In the genomic region with DNA sequence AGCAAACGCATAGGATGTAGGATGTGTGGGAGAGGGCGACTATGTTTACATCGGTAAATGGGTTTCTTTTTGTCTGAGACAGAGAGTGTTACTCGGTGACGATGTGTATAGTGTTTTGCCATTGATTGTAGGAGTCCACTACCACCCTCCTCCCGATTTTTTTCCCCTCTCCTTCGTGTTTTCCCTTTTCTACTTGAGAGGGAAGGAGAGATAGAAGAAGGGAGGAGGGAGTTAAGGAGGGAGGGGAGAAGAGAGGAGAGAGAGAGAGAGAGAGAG, we compare ENCODE assay signal across 9 mouse cellular contexts.
DNase-seq lines count a peak whose midpoint lies in the region; ATAC-seq lines count a peak whose summit lies in the region.
"Had no signal": no experiment of that assay in that cellular context is flagged by ENCODE, and none has a peak within 500 bp of the region (broad histone marks: within the 10 kb centered on the region; RNA-seq: fewer than 3 reads in every experiment).

No protein-coding gene starts in this region.

- WGBS in kidney, embryonic 14.5 days: 1% methylated on average over 7 of the region's 7 CpGs
- 2% methylated on average over 7 of the region's 7 CpGs for WGBS in embryonic facial prominence, embryonic 13.5 days
- WGBS in hindbrain, embryonic 14.5 days: 0% methylated on average over 7 of the region's 7 CpGs
- WGBS in midbrain, embryonic 16.5 days: 0% methylated on average over 7 of the region's 7 CpGs

- H3K4me3 ChIP-seq in kidney, embryonic 14.5 days (ENCODE audit: low read length): peak overlapping the region; percentile 27; the same call in 1 of the 2 replicates
- peak overlapping the region; percentile 35 for H3K4me3 ChIP-seq in embryonic facial prominence, embryonic 13.5 days
- H3K4me3 ChIP-seq in hindbrain, embryonic 14.5 days (replicated peaks; ENCODE audit: low read length): peak overlapping the region; percentile 41
- peak overlapping the region; percentile 56 for H3K4me3 ChIP-seq in midbrain, embryonic 16.5 days (ENCODE audit: low read depth, low read length)

- DNase-seq in kidney, postnatal 10 days: no peak
- DNase-seq in hindbrain, embryonic 14.5 days (ENCODE audit: low spot score): peak; percentile 56
- DNase-seq in gastrocnemius, postnatal 10 days: no peak
- no peak for DNase-seq in urinary bladder, postnatal 14 days (ENCODE audit: low spot score)
- DNase-seq: thymus, adult 18-20 months had no signal

- H3K4me1 ChIP-seq in kidney, embryonic 14.5 days (ENCODE audit: control insufficient read depth, insufficient read depth, low read length): peaks cover 4% of the 10 kb centered on the region; the same call in 1 of the 2 replicates
- peaks cover 39% of the 10 kb centered on the region for H3K4me1 ChIP-seq in embryonic facial prominence, embryonic 13.5 days
- peaks cover 12% of the 10 kb centered on the region; the same call in 1 of the 2 replicates for H3K4me1 ChIP-seq in hindbrain, embryonic 14.5 days (replicated peaks; ENCODE audit: control insufficient read depth, insufficient read depth, low read length)
- peaks cover 15% of the 10 kb centered on the region for H3K4me1 ChIP-seq in midbrain, embryonic 16.5 days (ENCODE audit: control insufficient read depth, insufficient read depth, low read length)

- H3K4me2 ChIP-seq in kidney, embryonic 14.5 days (replicated peaks; ENCODE audit: low read depth, low read length): peak overlapping the region; percentile 32
- H3K4me2 ChIP-seq in embryonic facial prominence, embryonic 13.5 days: peak overlapping the region; percentile 57
- H3K4me2 ChIP-seq in hindbrain, embryonic 14.5 days (replicated peaks): peak overlapping the region; percentile 91
- peak overlapping the region; percentile 61 for H3K4me2 ChIP-seq in midbrain, embryonic 16.5 days (ENCODE audit: low read length)

- H3K36me3 ChIP-seq in kidney, embryonic 14.5 days (ENCODE audit: control insufficient read depth, insufficient read depth, low read length): no peaks in the 10 kb centered on the region
- no peaks in the 10 kb centered on the region for H3K36me3 ChIP-seq in embryonic facial prominence, embryonic 13.5 days
- H3K36me3 ChIP-seq in hindbrain, embryonic 14.5 days (replicated peaks; ENCODE audit: control insufficient read depth, insufficient read depth): no peaks in the 10 kb centered on the region
- H3K36me3 ChIP-seq in midbrain, embryonic 16.5 days (ENCODE audit: control insufficient read depth, insufficient read depth, low read length): no peaks in the 10 kb centered on the region

- H3K9ac ChIP-seq in kidney, embryonic 14.5 days (ENCODE audit: low read depth, low read length): no peak overlapping the region
- H3K9ac ChIP-seq in embryonic facial prominence, embryonic 13.5 days: 0 out of 2 replicates have a peak overlapping the region, but pooled peaks have one; percentile 37
- H3K9ac ChIP-seq in hindbrain, embryonic 14.5 days: peak overlapping the region; percentile 72
- H3K9ac ChIP-seq in midbrain, embryonic 16.5 days (ENCODE audit: low read depth, low read length): peak overlapping the region; percentile 78

- no peak overlapping the region for H3K27ac ChIP-seq in kidney, embryonic 14.5 days (ENCODE audit: low read depth, low read length)
- H3K27ac ChIP-seq in embryonic facial prominence, embryonic 13.5 days: no peak overlapping the region
- peak overlapping the region; percentile 87 for H3K27ac ChIP-seq in hindbrain, embryonic 14.5 days
- H3K27ac ChIP-seq in midbrain, embryonic 16.5 days (ENCODE audit: low read length): peak overlapping the region; percentile 94

- peaks cover 46% of the 10 kb centered on the region for H3K27me3 ChIP-seq in kidney, embryonic 14.5 days (ENCODE audit: control insufficient read depth, insufficient read depth, low read length)
- peaks cover 69% of the 10 kb centered on the region for H3K27me3 ChIP-seq in embryonic facial prominence, embryonic 13.5 days
- peaks cover 7% of the 10 kb centered on the region; the same call in 1 of the 2 replicates for H3K27me3 ChIP-seq in hindbrain, embryonic 14.5 days (ENCODE audit: control insufficient read depth, insufficient read depth, low read length)
- H3K27me3 ChIP-seq in midbrain, embryonic 16.5 days (ENCODE audit: control insufficient read depth, insufficient read depth, low read depth, low read length): no peaks in the 10 kb centered on the region; the same call in 1 of the 2 replicates

- no peak for ATAC-seq in kidney, embryonic 14.5 days (ENCODE audit: low FRiP score, low TSS enrichment)
- no peak for ATAC-seq in embryonic facial prominence, embryonic 13.5 days (ENCODE audit: insufficient number of reproducible peaks, insufficient read depth, low FRiP score, low TSS enrichment, low read depth)
- peak; percentile 49; the same call in 1 of the 2 replicates for ATAC-seq in hindbrain, embryonic 14.5 days (ENCODE audit: low FRiP score)
- ATAC-seq in midbrain, embryonic 16.5 days: peak; percentile 50
- ATAC-seq in erythroid progenitor cell, adult 5-6 weeks (replicated peaks; ENCODE audit: low FRiP score, poor library complexity, severe bottlenecking): no peak

- H3K9me3 ChIP-seq in kidney, embryonic 14.5 days (ENCODE audit: control insufficient read depth, low read length): no peaks in the 10 kb centered on the region
- H3K9me3 ChIP-seq in embryonic facial prominence, embryonic 13.5 days: no peaks in the 10 kb centered on the region
- H3K9me3 ChIP-seq in hindbrain, embryonic 14.5 days (ENCODE audit: control insufficient read depth, low read length): no peaks in the 10 kb centered on the region
- H3K9me3 ChIP-seq in midbrain, embryonic 16.5 days (replicated peaks; ENCODE audit: control insufficient read depth, low read length, poor library complexity, severe bottlenecking): no peaks in the 10 kb centered on the region

Comparison
In these comparisons a context has a peak if more than half of its experiments do, and no peak if none do; other contexts are left out.
1. ATAC-seq: peak in hindbrain, embryonic 14.5 days (single experiment) and midbrain, embryonic 16.5 days (single experiment); none in kidney, embryonic 14.5 days (single experiment), embryonic facial prominence, embryonic 13.5 days (single experiment) and erythroid progenitor cell, adult 5-6 weeks (single experiment).
2. H3K27ac ChIP-seq: peak in hindbrain, embryonic 14.5 days (single experiment) and midbrain, embryonic 16.5 days (single experiment); none in kidney, embryonic 14.5 days (single experiment) and embryonic facial prominence, embryonic 13.5 days (single experiment).
3. H3K4me2 ChIP-seq: peak in every context shown above with its lines; median percentile 91 in hindbrain, embryonic 14.5 days; 61 in midbrain, embryonic 16.5 days; 57 in embryonic facial prominence, embryonic 13.5 days; 32 in kidney, embryonic 14.5 days.
4. Peak in every context shown above with its lines, with median percentiles within 50 percentile points of each other: H3K4me3 ChIP-seq.